Mouse (Mus musculus) fibroblast of lung, adult 2 months (primary cell): ENCODE measurements around the gene Atf7ip2.
"Not testable (repeated sequence)": the region's sequence is repeated elsewhere in the genome, so short reads cannot be mapped to it uniquely, and the experiment has no call there.

ENCODE experiments used
- DNase-seq: peaks from one replicate; pipeline ENCODE4 v3.0.0-alpha.2; 2011; ENCODE audit warnings: low read depth

Gene Atf7ip2

GRCm38 (mm10) chr16:10192679-10193506 lies at the start of gene Atf7ip2:
Gene Atf7ip2, plus strand, starts transcription at chr16:10192712.
- peak; percentile 47 for DNase-seq

DNA sequence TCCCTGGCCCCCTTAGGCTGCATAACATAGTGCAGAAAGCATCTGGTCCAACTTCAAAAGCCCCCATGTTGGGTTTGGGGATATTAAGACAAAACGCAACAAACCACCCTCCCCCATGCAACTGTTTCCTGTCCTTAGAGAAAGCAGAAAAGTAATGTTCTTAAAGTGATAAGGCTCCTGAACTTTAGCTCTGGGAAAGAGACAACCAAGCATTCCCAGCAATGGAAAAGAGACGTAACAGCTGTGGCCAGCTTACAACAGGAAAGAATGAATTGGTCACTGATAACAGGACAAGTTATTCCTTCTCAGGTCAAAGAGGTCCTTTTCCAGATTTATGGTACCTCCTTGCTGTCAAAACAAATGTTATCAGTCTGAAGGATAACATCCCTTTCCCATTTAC lies 49.3 kb upstream of the Atf7ip2 start:
- DNase-seq = no peak

GRCm38 (mm10) chr16:10147401-10147800 lies 45.1 kb upstream of the Atf7ip2 start:
- no peak for DNase-seq

GRCm38 (mm10) chr16:10169123-10169905 lies 23.2 kb upstream of the Atf7ip2 start:
- DNase-seq = no peak

GRCm38 (mm10) chr16:10170005-10170404 lies 22.5 kb upstream of the Atf7ip2 start, which contains the start of gene Rpl39l:
Gene Rpl39l, plus strand, starts transcription at chr16:10170226.
- peak; percentile 19 for DNase-seq

DNA sequence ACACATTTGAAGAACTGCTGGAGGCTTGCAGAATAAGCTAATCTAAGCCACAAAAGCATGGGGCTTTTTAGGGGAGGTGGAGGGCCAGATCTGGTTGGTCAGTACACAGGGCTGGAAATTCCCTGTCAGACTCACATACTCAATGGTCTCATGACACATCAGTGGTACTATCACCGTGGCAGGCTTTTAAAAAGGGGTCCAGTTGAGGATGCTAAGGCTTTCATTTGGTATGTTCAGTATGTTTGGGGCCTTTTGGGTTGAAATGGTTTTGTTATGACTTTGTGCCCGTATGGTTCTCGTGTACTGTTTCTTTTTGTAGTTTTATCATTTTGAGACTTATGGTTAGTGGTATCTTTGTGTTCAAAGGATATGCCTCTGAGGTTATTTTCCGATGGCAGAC lies 21.2 kb upstream of the Atf7ip2 start:
- DNase-seq = no peak

- DNase-seq = no peak
Observed at GRCm38 (mm10) chr16:10172179-10172820, 20.2 kb upstream of the Atf7ip2 start.

DNA sequence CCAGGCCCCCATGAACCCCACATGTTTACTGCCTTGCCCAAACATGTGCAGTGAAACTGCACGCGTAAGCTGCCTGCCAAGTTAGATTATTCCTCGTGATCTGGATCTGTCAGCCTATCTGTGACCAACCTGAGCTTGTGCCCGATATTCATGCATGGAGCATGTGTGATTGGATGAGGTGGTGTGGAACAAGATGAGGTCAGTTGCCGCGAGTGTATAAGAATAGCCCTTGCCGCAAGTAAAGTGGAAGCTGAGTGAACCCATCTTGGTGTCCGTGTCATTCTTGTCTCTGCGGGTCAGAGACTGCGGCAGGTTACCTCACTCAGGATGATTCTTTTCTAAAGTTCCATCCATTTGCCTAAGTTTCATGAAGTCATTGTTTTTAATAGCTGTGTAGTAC lies 5.1 kb upstream of the Atf7ip2 start:
- not testable (repeated sequence) for DNase-seq

- DNase-seq = no peak
Observed at GRCm38 (mm10) chr16:10208777-10209176, 16.3 kb downstream of the Atf7ip2 start.

- not testable (repeated sequence) for DNase-seq
Observed at GRCm38 (mm10) chr16:10216366-10216765, 23.9 kb downstream of the Atf7ip2 start.

GRCm38 (mm10) chr16:10217020-10217419 lies 24.5 kb downstream of the Atf7ip2 start:
- not testable (repeated sequence) for DNase-seq

- DNase-seq = no peak
Observed at GRCm38 (mm10) chr16:10227361-10227760, 34.8 kb downstream of the Atf7ip2 start.

DNA sequence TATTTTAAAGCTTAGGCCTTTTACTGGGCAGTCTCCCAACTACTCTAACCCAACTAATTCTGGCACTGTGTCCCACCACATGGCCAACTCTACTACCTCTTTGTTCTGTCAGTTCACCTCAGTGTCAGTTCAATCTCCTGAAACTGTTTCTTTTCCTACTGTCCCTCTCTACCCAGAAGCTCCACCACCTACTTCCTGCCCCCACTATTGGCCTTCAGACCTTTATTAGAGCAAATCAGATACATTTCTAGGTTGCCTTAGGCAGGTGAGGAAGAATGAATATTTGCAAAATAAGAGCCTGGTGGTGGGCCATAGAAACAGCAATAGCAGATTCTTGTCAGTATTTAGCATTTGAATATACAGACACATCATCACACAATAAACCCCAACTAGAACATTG lies 44.1 kb downstream of the Atf7ip2 start:
- no peak for DNase-seq

GRCm38 (mm10) chr16:10253993-10254392 lies 61.5 kb downstream of the Atf7ip2 start:
- no peak for DNase-seq

DNA sequence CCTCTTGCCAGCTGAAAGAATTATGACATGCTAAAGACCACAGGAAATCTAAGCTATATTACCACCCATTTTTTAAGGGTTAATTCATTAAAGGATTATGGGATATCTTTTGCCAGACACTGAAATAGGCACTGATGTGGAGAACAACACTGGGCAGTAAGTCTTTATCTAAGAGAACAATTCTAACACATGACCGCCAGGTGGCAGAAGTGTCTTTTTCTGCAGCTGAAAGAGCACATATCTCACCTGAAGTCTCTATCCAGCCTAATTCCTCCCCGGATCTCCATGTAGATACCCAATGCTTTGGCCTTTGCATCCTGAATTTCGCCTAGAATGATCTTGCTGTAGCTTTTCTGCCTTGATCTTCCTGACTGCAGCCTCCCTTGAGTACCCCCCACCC lies 79.7 kb downstream of the Atf7ip2 start:
- DNase-seq = no peak

DNA sequence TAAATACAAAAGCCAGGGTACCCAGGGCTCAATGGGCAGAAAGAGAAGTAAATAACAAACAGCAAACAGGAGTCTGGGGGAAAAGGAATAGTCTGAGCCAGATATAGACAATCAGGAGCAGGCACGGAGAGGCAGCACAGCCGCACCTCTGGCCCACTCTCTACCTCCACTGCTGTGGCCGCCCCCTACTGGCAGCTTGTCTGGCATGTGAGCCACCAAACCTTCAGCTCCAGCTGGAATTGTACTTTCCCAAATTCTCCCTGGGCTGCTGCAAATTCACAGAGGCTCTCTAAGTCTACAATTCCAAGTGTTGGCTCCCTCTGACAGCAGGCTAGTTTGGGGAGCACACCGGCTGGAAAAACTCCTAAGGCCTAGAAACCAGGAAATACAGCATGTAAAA lies 82.0 kb downstream of the Atf7ip2 start:
- no peak for DNase-seq

GRCm38 (mm10) chr16:10276778-10277177 lies 84.3 kb downstream of the Atf7ip2 start:
- DNase-seq = not testable (repeated sequence)

GRCm38 (mm10) chr16:10280286-10280951 lies 87.9 kb downstream of the Atf7ip2 start:
- peak; percentile 60 for DNase-seq

DNA sequence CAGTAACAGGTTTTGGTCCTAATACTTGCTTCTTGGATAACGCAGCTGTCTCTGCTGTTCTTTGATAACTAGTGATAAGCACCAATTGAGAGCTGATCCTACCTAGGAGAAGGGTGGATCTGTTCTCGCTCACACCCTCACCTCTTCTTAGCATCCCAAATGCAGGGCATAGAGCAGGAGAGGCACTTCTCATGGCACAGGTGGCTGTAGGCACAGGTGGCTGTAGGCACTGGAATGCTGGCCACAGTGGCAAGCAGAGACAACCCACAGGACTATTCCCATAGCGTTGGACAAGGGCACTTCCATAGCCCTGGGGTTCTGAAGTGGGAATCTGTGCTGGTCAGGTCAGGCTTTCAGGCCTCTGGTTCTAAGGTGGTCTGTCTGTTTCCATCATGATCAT lies 89.4 kb downstream of the Atf7ip2 start:
- no peak for DNase-seq

DNA sequence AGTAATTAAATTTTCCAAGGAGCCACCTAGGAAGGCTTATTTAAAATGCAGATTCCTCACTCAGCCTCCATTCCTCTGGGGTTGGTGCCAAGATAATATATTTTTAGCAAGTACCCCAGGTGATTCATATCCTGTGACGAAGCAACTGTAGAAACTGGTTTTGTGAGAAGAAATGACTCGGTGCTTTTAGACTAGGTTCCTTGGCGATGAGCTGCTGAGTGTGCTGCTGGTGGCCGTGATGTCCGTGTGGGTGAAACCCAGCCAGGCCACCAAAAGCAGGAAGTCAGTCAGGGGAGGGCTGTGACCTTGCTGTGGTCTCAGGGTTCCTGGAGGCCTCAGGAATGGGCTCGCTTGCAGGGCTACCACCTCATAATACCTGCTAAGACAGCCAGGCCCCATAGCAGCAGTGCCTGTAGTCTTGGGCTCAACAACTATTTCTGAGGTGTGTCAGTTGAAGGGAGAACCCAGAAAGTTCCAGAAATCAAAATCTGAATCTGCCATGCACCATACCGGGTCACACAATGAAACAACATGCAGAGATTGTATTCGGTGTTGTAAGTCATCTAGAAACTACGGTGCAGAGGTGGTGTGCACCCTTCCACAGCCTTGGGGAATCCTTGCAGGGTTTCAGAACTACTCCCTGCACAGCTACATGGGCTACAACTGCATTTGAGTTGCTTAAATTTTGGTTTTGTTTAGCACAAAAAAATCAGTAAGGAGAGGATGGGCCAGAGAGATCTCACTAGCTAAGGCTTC lies 94.2 kb downstream of the Atf7ip2 start:
- DNase-seq = peak; percentile 44

- no peak for DNase-seq
Observed at GRCm38 (mm10) chr16:10288115-10288514, 95.6 kb downstream of the Atf7ip2 start.
